Comparison of ENCODE assay signal across 15 mouse cellular contexts in the genomic region with DNA sequence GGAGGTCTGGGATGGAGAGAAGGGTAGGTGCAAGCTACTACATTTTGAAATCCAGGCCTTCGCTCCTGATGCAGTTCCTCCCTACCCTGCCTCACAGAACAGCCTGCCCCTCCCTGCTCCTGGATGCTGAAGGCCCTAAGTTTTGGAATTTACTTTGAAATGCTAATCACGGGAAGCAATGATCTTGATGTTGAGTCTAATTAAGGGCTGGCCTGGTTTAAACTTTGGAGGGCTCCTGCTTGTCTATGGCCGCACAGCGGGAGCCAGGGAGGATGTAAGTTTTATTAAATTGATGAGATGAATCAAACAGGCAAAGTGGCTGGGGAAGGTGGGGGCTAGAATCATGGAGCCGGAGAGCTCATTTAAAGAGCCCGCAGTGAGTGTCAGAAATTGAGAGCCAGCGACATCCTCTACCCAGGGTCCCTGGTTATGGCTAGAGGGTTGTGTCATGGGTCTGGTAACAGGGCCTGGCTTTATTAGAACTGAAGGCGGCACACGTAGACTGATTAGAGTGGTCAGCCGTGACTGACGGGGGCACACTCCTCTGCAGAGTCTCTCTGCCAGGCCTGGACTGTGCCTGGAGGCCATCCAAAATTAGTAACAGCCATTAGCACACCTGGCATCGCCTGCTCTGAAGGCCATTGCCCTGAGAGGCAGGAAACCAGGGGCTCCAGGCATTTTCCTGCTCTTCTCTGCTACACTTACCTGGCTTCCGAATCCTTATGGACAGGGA.
DNase-seq lines count a peak whose midpoint lies in the region; ATAC-seq and TF ChIP-seq lines count a peak whose summit lies in the region.
"Had no signal": no experiment of that assay in that cellular context is flagged by ENCODE, and none has a peak within 500 bp of the region (broad histone marks: within the 10 kb centered on the region; RNA-seq: fewer than 3 reads in every experiment).

No protein-coding gene starts in this region.

- TF ChIP-seq CTCF in E14TG2a.4 (conservative IDR thresholded peaks at IDR 0.05; ENCODE audit: low read length) = no peak

- WGBS in hindbrain, embryonic 10.5 days = 75% methylated on average over 13 of the region's 13 CpGs
- WGBS in hindbrain, embryonic 13.5 days = 61% methylated on average over 13 of the region's 13 CpGs
- 64% methylated on average over 13 of the region's 13 CpGs for WGBS in embryonic facial prominence, embryonic 10.5 days

- peak overlapping the region; percentile 29; the same call in 1 of the 2 replicates for H3K27ac ChIP-seq in hindbrain, embryonic 10.5 days
- no peak overlapping the region for H3K27ac ChIP-seq in hindbrain, embryonic 13.5 days
- no peak overlapping the region; the same call in 1 of the 2 replicates for H3K27ac ChIP-seq in embryonic facial prominence, embryonic 10.5 days (replicated peaks)
- H3K27ac ChIP-seq: kidney, postnatal 0 days; liver, embryonic 12.5 days had no signal

- peaks cover 25% of the 10 kb centered on the region for H3K27me3 ChIP-seq in hindbrain, embryonic 10.5 days (ENCODE audit: insufficient read depth, poor library complexity, severe bottlenecking)
- peaks cover 52% of the 10 kb centered on the region for H3K27me3 ChIP-seq in hindbrain, embryonic 13.5 days
- 0 out of 2 replicates have a peak, but pooled peaks cover 1% of the 10 kb centered on the region for H3K27me3 ChIP-seq in E14TG2a.4 (ENCODE audit: insufficient read depth, low read length)
- H3K27me3 ChIP-seq in embryonic facial prominence, embryonic 10.5 days (replicated peaks; ENCODE audit: low read depth, poor library complexity, severe bottlenecking) = 0 out of 2 replicates have a peak, but pooled peaks cover 3% of the 10 kb centered on the region
- H3K27me3 ChIP-seq: liver, embryonic 12.5 days had no signal

- H3K4me1 ChIP-seq in hindbrain, embryonic 10.5 days (replicated peaks) = peaks cover 39% of the 10 kb centered on the region
- H3K4me1 ChIP-seq in hindbrain, embryonic 13.5 days (replicated peaks) = peaks cover 41% of the 10 kb centered on the region
- H3K4me1 ChIP-seq in E14TG2a.4 (replicated peaks; ENCODE audit: low read depth, low read length) = peaks cover 49% of the 10 kb centered on the region
- H3K4me1 ChIP-seq in embryonic facial prominence, embryonic 10.5 days = peaks cover 29% of the 10 kb centered on the region
- H3K4me1 ChIP-seq: liver, embryonic 12.5 days had no signal

- peak; percentile 13 to 32 for DNase-seq in adrenal gland, adult (ENCODE audit: inconsistent age in 2 of 2, low spot score in 1 of 2)
- DNase-seq in adrenal gland, postnatal 25 days = no peak
- DNase-seq in hindbrain, embryonic 10.5 days (ENCODE audit: low spot score) = no peak
- peak; percentile 23 for DNase-seq in embryonic facial prominence, embryonic 10.5 days (ENCODE audit: low spot score)
- DNase-seq in right cerebral cortex, postnatal 25 days = no peak
- no peak for DNase-seq in testis, postnatal 14 days (ENCODE audit: low spot score)
- DNase-seq: cerebellum, adult 11 months; gastrocnemius, postnatal 36 days; layer of hippocampus, adult 9-11 months; thymus, postnatal 4 days had no signal

- H3K4me3 ChIP-seq in hindbrain, embryonic 10.5 days = no peak overlapping the region
- no peak overlapping the region for H3K4me3 ChIP-seq in hindbrain, embryonic 13.5 days
- H3K4me3 ChIP-seq in E14TG2a.4 (replicated peaks; ENCODE audit: low read length) = peak overlapping the region; percentile 35
- H3K4me3 ChIP-seq in embryonic facial prominence, embryonic 10.5 days = no peak overlapping the region
- H3K4me3 ChIP-seq: liver, embryonic 12.5 days had no signal

- H3K4me2 ChIP-seq in hindbrain, embryonic 13.5 days = no peak overlapping the region
- H3K4me2 ChIP-seq: heart, embryonic 11.5 days; liver, embryonic 12.5 days had no signal

- H3K9me3 ChIP-seq in hindbrain, embryonic 10.5 days = 0 out of 2 replicates have a peak, but pooled peaks cover 3% of the 10 kb centered on the region
- H3K9me3 ChIP-seq in hindbrain, embryonic 13.5 days = no peaks in the 10 kb centered on the region
- H3K9me3 ChIP-seq in E14TG2a.4 (ENCODE audit: low read length) = peaks cover 5% of the 10 kb centered on the region
- H3K9me3 ChIP-seq in embryonic facial prominence, embryonic 10.5 days = no peaks in the 10 kb centered on the region
- H3K9me3 ChIP-seq: liver, embryonic 12.5 days had no signal

- H3K9ac ChIP-seq in hindbrain, embryonic 13.5 days = no peak overlapping the region; the same call in 1 of the 2 replicates
- H3K9ac ChIP-seq: liver, embryonic 12.5 days had no signal

- no peaks in the 10 kb centered on the region for H3K36me3 ChIP-seq in hindbrain, embryonic 10.5 days
- no peaks in the 10 kb centered on the region for H3K36me3 ChIP-seq in hindbrain, embryonic 13.5 days
- no peaks in the 10 kb centered on the region for H3K36me3 ChIP-seq in E14TG2a.4 (ENCODE audit: insufficient read depth, low read length)
- no peaks in the 10 kb centered on the region for H3K36me3 ChIP-seq in embryonic facial prominence, embryonic 10.5 days (replicated peaks)
- H3K36me3 ChIP-seq: liver, embryonic 12.5 days had no signal

- no peak for ATAC-seq in hindbrain, embryonic 13.5 days (ENCODE audit: low FRiP score)
- ATAC-seq: liver, embryonic 12.5 days had no signal

Comparison
In these comparisons a context has a peak if more than half of its experiments do, and no peak if none do; other contexts are left out.
1. DNase-seq: peak in adrenal gland, adult (2 of 2) and embryonic facial prominence, embryonic 10.5 days (single experiment); none in adrenal gland, postnatal 25 days (single experiment), hindbrain, embryonic 10.5 days (single experiment), right cerebral cortex, postnatal 25 days (single experiment) and testis, postnatal 14 days (single experiment).